Mouse (Mus musculus): ENCODE data around the gene Abcb8.

The Abcb8 gene

GRCm38 (mm10) chr5:24393392-24393997 lies at the start of gene Abcb8:
Gene Abcb8, plus strand, starts transcription at chr5:24393663.
- DNase-seq = peak; percentile 90

GRCm38 (mm10) chr5:24343977-24344436 lies 49.5 kb upstream of the Abcb8 start:
- peak; percentile 77 for DNase-seq

GRCm38 (mm10) chr5:24344477-24345051 lies 48.9 kb upstream of the Abcb8 start:
- DNase-seq = peak; percentile 94

- DNase-seq = no peak
These were observed 47.1 kb upstream of the Abcb8 start for GRCm38 (mm10) chr5:24346313-24346712.

GRCm38 (mm10) chr5:24347186-24347875 lies 46.1 kb upstream of the Abcb8 start:
- DNase-seq = peak; percentile 77

GRCm38 (mm10) chr5:24348128-24348527 lies 45.3 kb upstream of the Abcb8 start:
- DNase-seq = peak; percentile 99

GRCm38 (mm10) chr5:24348546-24348945 lies 44.9 kb upstream of the Abcb8 start:
- peak; percentile 83 for DNase-seq

GRCm38 (mm10) chr5:24350073-24350472 lies 43.4 kb upstream of the Abcb8 start:
- DNase-seq = no peak

GRCm38 (mm10) chr5:24350531-24351250 lies 42.8 kb upstream of the Abcb8 start:
- no peak for DNase-seq

- no peak for DNase-seq
These were observed 42.2 kb upstream of the Abcb8 start, which contains the start of gene Kcnh2 for GRCm38 (mm10) chr5:24351278-24351677. Gene Kcnh2, minus strand, starts transcription at chr5:24351604.

- DNase-seq = peak; percentile 95
These were observed 41.7 kb upstream of the Abcb8 start for GRCm38 (mm10) chr5:24351701-24352171.

GRCm38 (mm10) chr5:24352251-24352859 lies 41.1 kb upstream of the Abcb8 start:
- DNase-seq = peak; percentile 54

GRCm38 (mm10) chr5:24353327-24353726 lies 40.1 kb upstream of the Abcb8 start:
- DNase-seq = no peak

GRCm38 (mm10) chr5:24356764-24357163 lies 36.7 kb upstream of the Abcb8 start:
- DNase-seq = no peak

- peak; percentile 89 for DNase-seq
These were observed 36.0 kb upstream of the Abcb8 start for GRCm38 (mm10) chr5:24357461-24357860.

GRCm38 (mm10) chr5:24360792-24361454 lies 32.5 kb upstream of the Abcb8 start:
- peak; percentile 89 for DNase-seq

GRCm38 (mm10) chr5:24363467-24363866 lies 30.0 kb upstream of the Abcb8 start:
- DNase-seq = no peak

- DNase-seq = no peak
These were observed 29.4 kb upstream of the Abcb8 start for GRCm38 (mm10) chr5:24364061-24364460.

GRCm38 (mm10) chr5:24364508-24364907 lies 29.0 kb upstream of the Abcb8 start, which contains the start of gene Nos3:
Gene Nos3, plus strand, starts transcription at chr5:24364810.
- DNase-seq = no peak

- DNase-seq = no peak
These were observed 28.5 kb upstream of the Abcb8 start for GRCm38 (mm10) chr5:24364963-24365362.

GRCm38 (mm10) chr5:24365528-24365927 lies 27.9 kb upstream of the Abcb8 start:
- DNase-seq = no peak

- DNase-seq = no peak
These were observed 27.0 kb upstream of the Abcb8 start for GRCm38 (mm10) chr5:24366426-24366825.

Data from thymus, postnatal 14 days (tissue).